Mouse (Mus musculus): ENCODE results near the gene Prima1. TPM values are rescaled to one million over a fixed set of nuclear protein-coding genes. Genes with fewer than 3 reads are reported as not detected.

Prima1 gene
- polyA plus RNA-seq, 1 experiment from 2014 or later, result 0.51 TPM

DNA sequence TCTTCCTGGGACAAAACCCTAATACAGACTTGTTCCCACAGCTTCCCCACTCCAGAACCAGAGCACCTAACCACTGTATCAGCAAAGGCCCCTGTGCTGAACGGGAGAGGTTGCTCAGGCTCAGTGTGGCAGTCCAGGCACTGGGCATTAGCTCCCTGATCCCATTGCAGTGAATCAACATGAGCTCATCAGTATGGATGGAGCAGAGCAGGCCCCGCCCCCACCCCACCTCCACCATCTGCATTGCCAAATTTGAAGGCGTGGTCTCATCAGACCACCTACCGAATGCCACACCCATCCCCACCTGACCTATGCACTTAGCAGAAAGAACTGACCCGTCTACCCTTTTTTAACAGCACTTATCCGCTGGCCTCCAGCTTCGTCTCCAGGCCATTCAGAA, 58.9 kb downstream of the Prima1 start:
- Histone ChIP-seq H3K9ac (ENCODE audit: low read depth, low read length) (no peak overlapping the region), H3K36me3 (ENCODE audit: control insufficient read depth, insufficient read depth) (no peaks in the 10 kb centered on the region), H3K4me2 (replicated peaks; ENCODE audit: low read depth) (no peak overlapping the region), H3K9me3 (ENCODE audit: control insufficient read depth) (no peaks in the 10 kb centered on the region), H3K27ac (ENCODE audit: low read depth, low read length) (no peak overlapping the region), H3K4me3 (ENCODE audit: low read depth, low read length) (no peak overlapping the region), H3K4me1 (replicated peaks; ENCODE audit: control insufficient read depth, insufficient read depth, low read length) (no peaks in the 10 kb centered on the region), H3K27me3 (replicated peaks; ENCODE audit: control insufficient read depth, insufficient read depth, low read length) (no peaks in the 10 kb centered on the region)
- ATAC-seq, result no peak
- TF ChIP-seq CTCF (IDR thresholded peaks at IDR 0.05; ENCODE audit: low read depth), result no peak
- WGBS, result 18% methylated on average over 7 of the region's 7 CpGs

DNA sequence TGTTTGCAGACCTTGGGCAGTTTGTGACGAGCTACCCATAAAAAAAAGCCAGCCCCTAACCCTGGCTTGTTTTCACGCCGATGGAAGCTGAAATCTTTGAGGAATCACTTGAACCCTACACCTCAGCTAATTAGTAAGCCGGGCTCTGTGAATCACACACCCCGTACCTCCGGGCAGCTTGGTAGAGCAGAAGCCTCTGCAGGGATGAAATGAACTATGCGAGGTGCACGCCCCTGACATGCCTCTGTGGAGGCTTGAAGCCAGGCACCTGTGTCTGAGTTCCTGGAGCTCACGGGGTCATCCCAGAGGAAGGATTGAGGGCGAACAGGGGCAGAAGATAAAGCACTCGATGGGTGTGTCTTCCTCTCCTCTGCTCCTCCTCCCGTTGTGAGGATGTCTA, 73.1 kb downstream of the Prima1 start:
- Histone ChIP-seq H3K9me3 (ENCODE audit: control insufficient read depth) (no peaks in the 10 kb centered on the region), H3K36me3 (ENCODE audit: control insufficient read depth, insufficient read depth) (no peaks in the 10 kb centered on the region), H3K27me3 (replicated peaks; ENCODE audit: control insufficient read depth, insufficient read depth, low read length) (no peaks in the 10 kb centered on the region), H3K27ac (ENCODE audit: low read depth, low read length) (no peak overlapping the region), H3K4me2 (replicated peaks; ENCODE audit: low read depth) (no peak overlapping the region), H3K4me3 (ENCODE audit: low read depth, low read length) (no peak overlapping the region), H3K9ac (ENCODE audit: low read depth, low read length) (no peak overlapping the region), H3K4me1 (replicated peaks; ENCODE audit: control insufficient read depth, insufficient read depth, low read length) (no peaks in the 10 kb centered on the region)
- no peak for ATAC-seq
- no peak for TF ChIP-seq CTCF (IDR thresholded peaks at IDR 0.05; ENCODE audit: low read depth)
- 52% methylated on average over 12 of the region's 12 CpGs for WGBS

DNA sequence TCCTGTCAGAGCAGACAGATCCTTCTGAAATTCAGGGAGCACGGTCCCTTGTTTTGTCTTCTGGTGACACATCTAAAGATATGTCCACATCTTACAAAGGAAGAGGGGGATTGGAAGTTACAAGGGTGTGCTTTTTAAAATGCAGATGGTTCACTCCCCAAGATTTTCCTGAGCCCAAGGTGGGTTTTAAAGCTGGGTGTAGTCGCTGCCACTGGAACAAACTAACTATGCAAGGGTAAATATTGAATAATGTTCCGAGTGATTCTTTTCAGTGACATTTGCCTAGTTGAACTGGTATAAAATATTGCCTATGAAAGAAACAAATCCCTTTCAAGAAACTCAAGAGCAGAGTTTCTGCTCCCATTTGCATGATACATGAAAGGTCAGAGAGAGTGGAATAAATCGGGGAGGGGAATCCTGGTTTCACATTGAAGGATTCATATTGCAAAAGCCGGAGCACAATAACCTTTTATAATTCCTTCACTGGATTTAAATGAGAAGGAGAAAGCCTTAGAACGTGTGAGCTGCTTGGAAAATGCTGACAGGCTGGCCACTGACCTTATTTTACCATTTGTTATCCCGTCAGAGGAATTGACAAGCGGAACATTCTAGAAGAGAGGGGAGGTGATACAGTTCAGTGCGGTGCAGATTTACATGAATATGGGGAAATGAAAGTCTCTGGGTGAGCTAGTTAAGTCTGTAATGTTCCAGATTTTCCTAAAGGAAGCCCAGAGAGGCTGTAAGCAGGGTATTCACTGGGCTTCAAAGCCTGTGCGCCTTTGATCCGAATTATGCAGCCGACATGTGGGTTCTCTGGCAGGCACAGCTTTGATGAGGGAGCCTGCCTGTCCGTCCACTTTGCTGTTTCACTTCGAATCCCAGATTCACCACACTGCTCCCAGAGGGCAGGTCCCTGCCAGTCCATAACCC, 77.6 kb downstream of the Prima1 start:
- no peak overlapping the region for H3K4me2 ChIP-seq (replicated peaks; ENCODE audit: low read depth)
- no peaks in the 10 kb centered on the region for H3K27me3 ChIP-seq (replicated peaks; ENCODE audit: control insufficient read depth, insufficient read depth, low read length)
- ATAC-seq, result no peak
- H3K4me1 ChIP-seq (replicated peaks; ENCODE audit: control insufficient read depth, insufficient read depth, low read length), result no peaks in the 10 kb centered on the region
- WGBS, result 70% methylated on average over 14 of the region's 14 CpGs
- H3K9ac ChIP-seq (ENCODE audit: low read depth, low read length), result no peak overlapping the region
- no peaks in the 10 kb centered on the region for H3K36me3 ChIP-seq (ENCODE audit: control insufficient read depth, insufficient read depth)
- no peak overlapping the region for H3K4me3 ChIP-seq (ENCODE audit: low read depth, low read length)
- H3K9me3 ChIP-seq (ENCODE audit: control insufficient read depth), result no peaks in the 10 kb centered on the region
- H3K27ac ChIP-seq (ENCODE audit: low read depth, low read length), result no peak overlapping the region
- no peak for TF ChIP-seq CTCF (IDR thresholded peaks at IDR 0.05; ENCODE audit: low read depth)

DNA sequence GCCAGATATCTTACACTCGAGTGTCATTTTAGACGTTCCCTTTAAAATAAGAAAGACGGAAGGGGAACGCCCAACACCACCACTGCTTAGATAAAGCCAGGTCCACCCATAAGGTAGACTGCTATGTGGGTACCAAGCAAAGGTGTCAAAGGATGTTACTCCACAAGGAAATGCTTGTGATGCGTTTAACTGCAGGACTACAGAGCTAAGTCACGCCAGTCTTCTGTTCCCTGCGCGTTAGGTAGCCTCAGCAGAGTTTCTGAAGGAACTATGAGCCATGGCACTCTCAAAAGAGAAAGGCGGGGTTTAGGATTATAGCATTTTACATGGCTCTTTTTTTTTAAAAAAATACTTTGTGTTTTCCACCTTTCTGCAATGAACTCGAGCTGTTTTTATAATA, 78.4 kb downstream of the Prima1 start:
- ATAC-seq, result no peak
- Histone ChIP-seq H3K4me3 (ENCODE audit: low read depth, low read length) (no peak overlapping the region), H3K9ac (ENCODE audit: low read depth, low read length) (no peak overlapping the region), H3K9me3 (ENCODE audit: control insufficient read depth) (no peaks in the 10 kb centered on the region), H3K4me1 (replicated peaks; ENCODE audit: control insufficient read depth, insufficient read depth, low read length) (no peaks in the 10 kb centered on the region), H3K4me2 (replicated peaks; ENCODE audit: low read depth) (no peak overlapping the region), H3K27me3 (replicated peaks; ENCODE audit: control insufficient read depth, insufficient read depth, low read length) (no peaks in the 10 kb centered on the region), H3K36me3 (ENCODE audit: control insufficient read depth, insufficient read depth) (no peaks in the 10 kb centered on the region), H3K27ac (ENCODE audit: low read depth, low read length) (no peak overlapping the region)
- no peak for TF ChIP-seq CTCF (IDR thresholded peaks at IDR 0.05; ENCODE audit: low read depth)
- WGBS, result 79% methylated on average over 10 of the region's 10 CpGs

DNA sequence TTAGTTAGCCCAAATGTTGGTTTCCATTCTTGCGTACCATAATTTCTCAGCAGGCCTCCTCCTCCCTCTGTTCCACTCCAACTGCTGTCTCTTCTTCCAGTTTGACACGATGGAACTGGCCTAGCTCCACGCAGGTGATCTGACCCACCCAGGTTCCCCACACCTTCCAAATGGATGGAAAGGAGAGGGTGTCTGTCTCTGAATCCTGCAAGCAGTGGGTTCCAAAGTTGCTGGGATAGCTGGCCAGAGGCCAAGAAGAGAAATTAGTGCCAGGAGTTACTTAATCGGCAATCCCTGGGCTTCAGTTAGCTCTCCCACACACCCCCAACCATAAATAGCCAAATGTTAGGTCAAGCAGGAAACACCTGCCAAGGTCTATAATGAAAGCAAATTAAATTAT, 81.2 kb downstream of the Prima1 start:
- WGBS, result 88% methylated on average over 4 of the region's 4 CpGs
- ATAC-seq, result no peak

GRCm38 (mm10) chr12:103159016-103159415, 82.9 kb downstream of the Prima1 start:
- Histone ChIP-seq H3K36me3 (ENCODE audit: control insufficient read depth, insufficient read depth) (no peaks in the 10 kb centered on the region), H3K4me2 (replicated peaks; ENCODE audit: low read depth) (no peak overlapping the region), H3K4me1 (replicated peaks; ENCODE audit: control insufficient read depth, insufficient read depth, low read length) (no peaks in the 10 kb centered on the region), H3K9me3 (ENCODE audit: control insufficient read depth) (no peaks in the 10 kb centered on the region), H3K9ac (ENCODE audit: low read depth, low read length) (no peak overlapping the region), H3K27ac (ENCODE audit: low read depth, low read length) (no peak overlapping the region), H3K27me3 (replicated peaks; ENCODE audit: control insufficient read depth, insufficient read depth, low read length) (no peaks in the 10 kb centered on the region), H3K4me3 (ENCODE audit: low read depth, low read length) (no peak overlapping the region)
- TF ChIP-seq CTCF (IDR thresholded peaks at IDR 0.05; ENCODE audit: low read depth), result no peak
- WGBS, result 56% methylated on average over 8 of the region's 8 CpGs
- ATAC-seq, result no peak

More for the DNA sequence above, 81.2 kb downstream of the Prima1 start:
- Histone ChIP-seq H3K36me3 (ENCODE audit: control insufficient read depth, insufficient read depth) (no peaks in the 10 kb centered on the region), H3K27me3 (replicated peaks; ENCODE audit: control insufficient read depth, insufficient read depth, low read length) (no peaks in the 10 kb centered on the region), H3K4me2 (replicated peaks; ENCODE audit: low read depth) (no peak overlapping the region), H3K27ac (ENCODE audit: low read depth, low read length) (no peak overlapping the region), H3K9me3 (ENCODE audit: control insufficient read depth) (no peaks in the 10 kb centered on the region), H3K4me3 (ENCODE audit: low read depth, low read length) (no peak overlapping the region), H3K4me1 (replicated peaks; ENCODE audit: control insufficient read depth, insufficient read depth, low read length) (no peaks in the 10 kb centered on the region), H3K9ac (ENCODE audit: low read depth, low read length) (no peak overlapping the region)
- TF ChIP-seq CTCF (IDR thresholded peaks at IDR 0.05; ENCODE audit: low read depth), result no peak
